Mouse (Mus musculus) myocyte (in vitro differentiated cells): ENCODE measurements around the gene Acoxl.

Source experiments
- CEBPB ChIP-seq: IDR thresholded peaks from 2 replicates; pipeline ENCODE4 v1.6.1; 2011; ENCODE audit warnings: mild to moderate bottlenecking, moderate library complexity; ENCODE audit not compliant: poor library complexity, insufficient read depth, severe bottlenecking
- E2F4 ChIP-seq: IDR thresholded peaks from one replicate; pipeline ENCODE4 v1.6.1; 2011; ENCODE audit warnings: mild to moderate bottlenecking, control low read depth, moderate library complexity; ENCODE audit not compliant: insufficient read depth
- MAX ChIP-seq: IDR thresholded peaks from one replicate; pipeline ENCODE4 v1.6.1; 2011; ENCODE audit warnings: low read depth, mild to moderate bottlenecking, control low read depth
- MYOD1 ChIP-seq, 3 experiments: IDR thresholded peaks; one replicate each; pipeline ENCODE4 v1.6.1; 2011; ENCODE audit warnings: control low read depth in 2 of 3, low read depth in 2 of 3, mild to moderate bottlenecking in 2 of 3, moderate library complexity in 1 of 3; ENCODE audit not compliant: insufficient read length in 2 of 3, control insufficient read depth in 1 of 3
- MYOG ChIP-seq, 3 experiments: IDR thresholded peaks; one replicate each; pipeline ENCODE4 v1.6.1; 2011; ENCODE audit warnings: control low read depth in 2 of 3, low read depth in 2 of 3, mild to moderate bottlenecking in 2 of 3; ENCODE audit not compliant: insufficient read length in 2 of 3, control insufficient read depth in 1 of 3, insufficient read depth in 1 of 3
- POLR2A ChIP-seq: IDR thresholded peaks from one replicate; pipeline ENCODE4 v1.6.1; 2011; ENCODE audit warnings: low read depth, mild to moderate bottlenecking, control low read depth, moderate library complexity; ENCODE audit not compliant: insufficient read length
- POLR2AphosphoS2 ChIP-seq: IDR thresholded peaks from one replicate; pipeline ENCODE4 v1.6.1; 2011; ENCODE audit warnings: low read depth, control low read depth; ENCODE audit not compliant: insufficient read length
- SRF ChIP-seq: IDR thresholded peaks from one replicate; pipeline ENCODE4 v1.6.1; 2011; ENCODE audit warnings: low read depth; ENCODE audit not compliant: control insufficient read depth, insufficient read length
- TCF12 ChIP-seq: IDR thresholded peaks from one replicate; pipeline ENCODE4 v1.6.1; 2011; ENCODE audit warnings: mild to moderate bottlenecking, control low read depth; ENCODE audit not compliant: poor library complexity, insufficient read depth, severe bottlenecking
- TCF3 ChIP-seq: IDR thresholded peaks from one replicate; pipeline ENCODE4 v1.6.1; 2011; ENCODE audit warnings: low read depth, control low read depth; ENCODE audit not compliant: insufficient read length
- USF1 ChIP-seq: IDR thresholded peaks from one replicate; pipeline ENCODE4 v1.6.1; 2011; ENCODE audit warnings: low read depth, mild to moderate bottlenecking, control low read depth, moderate library complexity

DNA sequence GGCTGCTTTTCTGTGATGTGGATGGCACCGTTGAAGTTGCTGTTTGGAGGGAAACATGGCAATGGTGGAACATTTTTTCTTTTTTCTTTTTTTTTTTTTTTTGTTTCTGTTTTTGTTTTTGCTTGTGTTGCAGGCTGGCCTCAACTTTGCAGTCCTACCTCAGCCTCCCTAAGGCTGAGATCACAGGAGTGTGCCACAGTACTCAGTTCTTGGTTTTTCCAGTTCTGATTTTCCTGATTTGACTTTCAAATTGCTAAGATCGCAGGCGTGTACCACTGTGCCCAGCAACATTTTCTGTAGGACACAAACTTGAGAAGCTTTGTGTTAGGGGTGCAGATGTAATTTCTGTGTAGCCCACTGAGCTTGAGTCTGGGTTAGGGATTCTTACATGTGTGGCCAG, 72.9 kb downstream of the Acoxl start:
- TF ChIP-seq POLR2A, result no peak
- TF ChIP-seq TCF3, result no peak
- TF ChIP-seq TCF12, result no peak
- TF ChIP-seq USF1, result no peak
- no peak for TF ChIP-seq MAX
- no peak for TF ChIP-seq MYOD1 (IDR thresholded peaks at IDR 0.05; ENCODE audit: control insufficient read depth in 1 of 3, insufficient read length in 2 of 3, low read depth in 2 of 3)
- TF ChIP-seq POLR2AphosphoS2, result no peak
- no peak for TF ChIP-seq E2F4
- no peak for TF ChIP-seq MYOG (IDR thresholded peaks at IDR 0.05; ENCODE audit: control insufficient read depth in 1 of 3, insufficient read depth in 1 of 3, insufficient read length in 2 of 3, low read depth in 2 of 3)
- TF ChIP-seq SRF, result no peak
- no peak for TF ChIP-seq CEBPB
